9 mouse cellular contexts compared by ENCODE assay signal in the genomic region with DNA sequence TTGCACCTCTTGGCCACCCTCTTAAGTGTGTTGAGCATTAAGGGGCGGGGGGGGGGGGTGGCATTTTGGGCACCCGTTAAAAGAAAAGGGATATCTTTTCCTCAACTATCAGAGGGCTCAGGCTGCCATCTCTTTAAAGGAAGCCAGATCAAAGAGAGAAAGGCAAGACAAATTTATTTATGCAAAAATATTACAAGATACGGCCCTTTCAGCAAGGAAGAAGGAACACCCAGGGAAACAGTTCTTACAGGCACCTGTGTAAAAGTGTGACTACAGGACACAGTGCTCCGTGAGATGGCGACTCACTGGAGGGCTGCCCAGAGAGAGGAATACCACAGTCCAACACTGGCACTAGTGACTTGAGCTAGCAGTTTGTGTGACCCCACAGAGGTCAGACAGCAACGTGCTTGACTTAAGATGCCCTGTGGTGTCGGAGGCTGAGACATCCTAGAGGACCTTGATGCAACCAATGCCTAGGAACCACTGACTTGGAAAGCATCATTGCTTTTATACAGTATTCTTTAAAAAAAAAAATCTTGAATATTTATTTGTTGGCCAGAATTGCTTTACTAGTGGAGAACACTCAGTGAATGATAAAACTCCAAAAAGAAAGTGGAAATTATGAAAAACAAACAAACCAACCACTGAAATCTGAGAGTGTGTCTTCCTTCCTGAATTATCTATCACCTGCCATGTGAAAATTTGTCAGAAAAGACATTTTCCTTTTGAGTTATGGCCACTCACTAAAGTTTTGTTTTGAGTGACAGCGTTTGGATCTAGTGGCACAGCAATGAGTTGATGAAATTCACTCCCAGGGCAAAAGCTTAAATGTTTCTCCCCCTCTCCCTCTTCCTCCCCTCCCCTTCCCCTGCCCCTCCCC. TPM values are rescaled to one million over a fixed set of nuclear protein-coding genes. Genes with fewer than 3 reads are reported as not detected.
DNase-seq lines count a peak whose midpoint lies in the region; ATAC-seq lines count a peak whose summit lies in the region.
"Had no signal": no experiment of that assay in that cellular context is flagged by ENCODE, and none has a peak within 500 bp of the region (broad histone marks: within the 10 kb centered on the region; RNA-seq: fewer than 3 reads in every experiment).

No protein-coding gene starts in this region.

- no peaks in the 10 kb centered on the region for H3K36me3 ChIP-seq in lung, embryonic 15.5 days
- no peaks in the 10 kb centered on the region for H3K36me3 ChIP-seq in forebrain, embryonic 13.5 days (ENCODE audit: poor library complexity, severe bottlenecking)
- no peaks in the 10 kb centered on the region for H3K36me3 ChIP-seq in neural tube, embryonic 15.5 days

- intact Hi-C loops in left cerebral cortex, postnatal 10 days (cut with DNase I) = no loop called here

- no peak for DNase-seq in lung, adult 18-20 months
- DNase-seq in induced T-regulatory cell, adult 2 months (ENCODE audit: low read depth) = peak; percentile 11
- no peak for DNase-seq in left cerebral cortex, postnatal 10 days (ENCODE audit: extremely low spot score in 1 of 2, low spot score in 2 of 2)
- no peak for DNase-seq in B cell, adult 2 months
- DNase-seq: kidney, postnatal 14 days; left cerebral cortex, postnatal 4 days had no signal

- H3K4me2 ChIP-seq in lung, embryonic 15.5 days = peak overlapping the region; percentile 82; the same call in 1 of the 2 replicates
- H3K4me2 ChIP-seq in forebrain, embryonic 13.5 days = peak overlapping the region; percentile 69
- H3K4me2 ChIP-seq in neural tube, embryonic 15.5 days = peak overlapping the region; percentile 77; the same call in 1 of the 2 replicates

- H3K9ac ChIP-seq in lung, embryonic 15.5 days = no peak overlapping the region
- H3K9ac ChIP-seq in forebrain, embryonic 13.5 days = no peak overlapping the region
- no peak overlapping the region for H3K9ac ChIP-seq in neural tube, embryonic 15.5 days (replicated peaks)

- no peaks in the 10 kb centered on the region for H3K9me3 ChIP-seq in lung, embryonic 15.5 days
- 0 out of 2 replicates have a peak, but pooled peaks cover 4% of the 10 kb centered on the region for H3K9me3 ChIP-seq in forebrain, embryonic 13.5 days (replicated peaks)
- no peaks in the 10 kb centered on the region for H3K9me3 ChIP-seq in neural tube, embryonic 15.5 days (replicated peaks)

- peaks cover 13% of the 10 kb centered on the region for H3K4me1 ChIP-seq in lung, embryonic 15.5 days
- peaks cover 16% of the 10 kb centered on the region for H3K4me1 ChIP-seq in forebrain, embryonic 13.5 days
- H3K4me1 ChIP-seq in neural tube, embryonic 15.5 days = peaks cover 19% of the 10 kb centered on the region

- 32% methylated on average over 8 of the region's 8 CpGs for WGBS in lung, embryonic 15.5 days
- WGBS in forebrain, embryonic 13.5 days = 54% methylated on average over 8 of the region's 8 CpGs
- 64% methylated on average over 8 of the region's 8 CpGs for WGBS in neural tube, embryonic 15.5 days

- H3K27ac ChIP-seq in lung, embryonic 15.5 days = no peak overlapping the region
- H3K27ac ChIP-seq in forebrain, embryonic 13.5 days = no peak overlapping the region
- H3K27ac ChIP-seq in neural tube, embryonic 15.5 days (replicated peaks) = no peak overlapping the region

- no peak overlapping the region for H3K4me3 ChIP-seq in lung, embryonic 15.5 days
- H3K4me3 ChIP-seq in forebrain, embryonic 13.5 days = peak overlapping the region; percentile 35; the same call in 1 of the 2 replicates
- H3K4me3 ChIP-seq in neural tube, embryonic 15.5 days (replicated peaks) = no peak overlapping the region

- peaks cover 11% of the 10 kb centered on the region; the same call in 1 of the 2 replicates for H3K27me3 ChIP-seq in lung, embryonic 15.5 days
- peaks cover 30% of the 10 kb centered on the region for H3K27me3 ChIP-seq in forebrain, embryonic 13.5 days
- 0 out of 2 replicates have a peak, but pooled peaks cover 8% of the 10 kb centered on the region for H3K27me3 ChIP-seq in neural tube, embryonic 15.5 days (replicated peaks)

- no peak for ATAC-seq in lung, embryonic 15.5 days (ENCODE audit: borderline replicate concordance, extremely low read depth, low FRiP score, low TSS enrichment)
- ATAC-seq in forebrain, embryonic 13.5 days = no peak
- ATAC-seq in neural tube, embryonic 15.5 days (ENCODE audit: low FRiP score) = no peak

RNA-seq across cellular contexts. Expression of a gene that starts 59.0 kb away (rescaled TPM):
- polyA plus RNA-seq in lung, embryonic 15.5 days (2015; fragmentation: Nextera tagmentation; extraction: Ambion mirVana) = 41.8 and 49.3 TPM in 2 replicates
- 4.3 and 4.7 TPM in 2 replicates for polyA plus RNA-seq in forebrain, embryonic 13.5 days (2015; fragmentation: Nextera tagmentation; extraction: Ambion mirVana)
- 4.1 and 12.9 TPM in 2 replicates for polyA plus RNA-seq in neural tube, embryonic 15.5 days (2015; fragmentation: Nextera tagmentation; extraction: Ambion mirVana)
- 1 to 10 TPM; 2.0 to 3.3 TPM for total RNA-seq in left cerebral cortex, postnatal 10 days (2021)
